Mouse (Mus musculus) CD4-positive, CD25-positive, alpha-beta regulatory T cell, adult 2 months (primary cell): ENCODE measurements around the gene Gm5861.
"Not testable (repeated sequence)": the region's sequence is repeated elsewhere in the genome, so short reads cannot be mapped to it uniquely, and the experiment has no call there.

Source experiments
- DNase-seq: peaks from one replicate; pipeline ENCODE4 v3.0.0-alpha.2; 2012; ENCODE audit warnings: low read depth, low spot score

The Gm5861 gene

GRCm38 (mm10) chr5:11182772-11183171 is at the start of gene Gm5861:
Gene Gm5861 (plus strand): TSS chr5:11183072.
- not testable (repeated sequence) for DNase-seq

- not testable (repeated sequence) for DNase-seq
Observed at GRCm38 (mm10) chr5:11138031-11138430, 44.8 kb upstream of the Gm5861 start.
